Mouse (Mus musculus) liver, adult 2 months (tissue): ENCODE measurements around the gene Echdc3. TPM values are rescaled to one million over a fixed set of nuclear protein-coding genes. Genes with fewer than 3 reads are reported as not detected.

ENCODE experiments used
- DNase-seq: peaks from one replicate; pipeline ENCODE4 v3.0.0-alpha.2; 2011; ENCODE audit warnings: low read depth, low spot score; ENCODE audit errors: extremely low read depth
- H3K27ac ChIP-seq: fragments of 200-500 bp; replicated peaks from 2 replicates; pipeline ENCODE4 v1.5.1; 2012; ENCODE audit warnings: low read depth, mild to moderate bottlenecking, control low read depth, inconsistent platforms, low read length; ENCODE audit not compliant: insufficient read depth
- H3K27me3 ChIP-seq: fragments of 200-500 bp; 2 replicates; pipeline ENCODE4 v1.6.1; 2012; ENCODE audit warnings: mild to moderate bottlenecking, moderate library complexity, low read length, inconsistent platforms; ENCODE audit not compliant: control insufficient read depth, insufficient read depth
- H3K36me3 ChIP-seq: fragments of 200-500 bp; 2 replicates; pipeline ENCODE4 v1.6.1; 2012; ENCODE audit warnings: low read length, inconsistent platforms; ENCODE audit not compliant: control insufficient read depth, insufficient read depth
- H3K4me1 ChIP-seq: fragments of 200-500 bp; 2 replicates; pipeline ENCODE4 v1.6.1; 2011; ENCODE audit warnings: low read length; ENCODE audit not compliant: control insufficient read depth, insufficient read depth
- H3K4me3 ChIP-seq: fragments of 200-500 bp; 2 replicates; pipeline ENCODE4 v1.5.1; 2011; ENCODE audit warnings: low read depth, mild to moderate bottlenecking, control low read depth, low read length, moderate library complexity; ENCODE audit not compliant: insufficient read depth
- H3K79me2 ChIP-seq: fragments of 200-500 bp; 2 replicates; pipeline ENCODE4 v1.6.1; 2012; ENCODE audit warnings: inconsistent platforms, mild to moderate bottlenecking, low read length, moderate library complexity; ENCODE audit not compliant: control insufficient read depth, insufficient read depth
- H3K9ac ChIP-seq: fragments of 200-500 bp; 2 replicates; pipeline ENCODE4 v1.6.1; 2012; ENCODE audit warnings: low read depth, mild to moderate bottlenecking, control low read depth, inconsistent platforms, low read length
- CTCF ChIP-seq: fragments of 200-500 bp; IDR thresholded peaks from 2 replicates; pipeline ENCODE4 v1.5.1; 2011; ENCODE audit warnings: low read depth, low read length, control low read depth
- POLR2A ChIP-seq: fragments of 200-500 bp; IDR thresholded peaks from 2 replicates; pipeline ENCODE4 v1.6.1; 2011; ENCODE audit warnings: low read length, control low read depth; ENCODE audit not compliant: insufficient read depth; ENCODE audit errors: extremely low read depth
- WGBS: fragments of 180-500 bp; shearing (Covaris S2); methylation state at CpG from one replicate; pipeline ENCODE4 v1.1.7; 2018; 5-methylcytosine and 5-hydroxymethylcytosine counted together
- polyA plus RNA-seq: library from polyadenylated mRNA; depleted of rRNA; stranded (reverse); fragments of >200 nt; gene quantifications from 2 replicates; pipeline ENCODE4 v1.2.3, GENCODE M21; 2012
- total RNA-seq: library from RNA; depleted of rRNA; stranded (reverse); fragments of >200 nt; gene quantifications from 2 replicates; pipeline ENCODE4 v1.2.3, GENCODE M21; 2014

Gene Echdc3
- total and polyA plus RNA-seq, 2 experiments, result 101 to 125 TPM

DNA sequence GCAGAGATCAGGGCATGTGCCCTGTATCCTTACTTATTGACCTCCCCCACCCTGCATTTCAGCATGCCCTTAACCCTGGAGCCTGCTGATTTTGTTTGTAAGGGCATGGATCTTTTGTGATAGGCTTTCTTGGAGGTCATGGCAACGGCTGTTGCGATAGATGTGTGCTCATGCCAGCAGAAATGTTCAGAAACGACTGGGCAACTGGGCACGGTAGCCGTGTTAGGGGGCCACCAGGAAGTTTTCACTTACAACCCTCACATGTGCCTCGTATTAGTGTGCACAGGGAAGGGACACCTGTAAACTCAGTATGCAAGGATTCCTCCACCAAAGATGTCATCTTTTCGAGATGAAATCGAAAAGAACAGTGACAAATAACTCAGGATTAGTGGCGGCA is 508 bp downstream of the Echdc3 start:
- Histone ChIP-seq H3K79me2 (peaks cover 2% of the 10 kb centered on the region; the same call in 1 of the 2 replicates), H3K36me3 (no peaks in the 10 kb centered on the region), H3K9ac (peak overlapping the region; percentile 83), H3K27ac (peak overlapping the region; percentile 87), H3K27me3 (no peaks in the 10 kb centered on the region), H3K4me3 (peak overlapping the region; percentile 70), H3K4me1 (peaks cover 17% of the 10 kb centered on the region; the same call in 1 of the 2 replicates)
- DNase-seq, result peak; percentile 89
- WGBS, result 12% methylated on average over 9 of the region's 9 CpGs
- TF ChIP-seq POLR2A (no peak), CTCF (no peak)

DNA sequence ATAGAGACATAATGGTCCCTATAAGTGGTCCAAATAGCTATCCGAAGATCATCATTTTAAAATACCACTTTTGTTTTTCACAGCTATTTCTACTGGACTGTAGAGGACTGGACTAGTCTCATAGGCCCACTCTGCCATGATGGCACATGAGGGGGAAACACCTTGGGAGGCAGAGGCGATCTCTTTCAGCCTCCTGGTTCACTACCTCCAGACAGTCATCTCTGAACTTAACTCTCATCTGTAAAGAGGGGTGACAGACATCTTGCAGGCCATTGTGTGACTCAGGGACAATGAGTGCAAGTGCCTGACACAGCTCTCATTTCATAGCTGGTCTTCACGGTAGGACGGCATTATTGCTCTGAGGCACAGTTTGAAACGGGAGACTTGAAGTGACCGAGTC is 2.0 kb downstream of the Echdc3 start:
- no peaks in the 10 kb centered on the region for H3K27me3 ChIP-seq
- no peak for DNase-seq
- H3K4me3 ChIP-seq, result no peak overlapping the region
- H3K4me1 ChIP-seq, result peaks cover 17% of the 10 kb centered on the region; the same call in 1 of the 2 replicates
- H3K36me3 ChIP-seq, result peaks cover 10% of the 10 kb centered on the region
- 93% methylated on average over 6 of the region's 6 CpGs for WGBS
- TF ChIP-seq CTCF (no peak), POLR2A (no peak)
- no peak overlapping the region for H3K9ac ChIP-seq
- peaks cover 2% of the 10 kb centered on the region; the same call in 1 of the 2 replicates for H3K79me2 ChIP-seq
- H3K27ac ChIP-seq, result no peak overlapping the region

DNA sequence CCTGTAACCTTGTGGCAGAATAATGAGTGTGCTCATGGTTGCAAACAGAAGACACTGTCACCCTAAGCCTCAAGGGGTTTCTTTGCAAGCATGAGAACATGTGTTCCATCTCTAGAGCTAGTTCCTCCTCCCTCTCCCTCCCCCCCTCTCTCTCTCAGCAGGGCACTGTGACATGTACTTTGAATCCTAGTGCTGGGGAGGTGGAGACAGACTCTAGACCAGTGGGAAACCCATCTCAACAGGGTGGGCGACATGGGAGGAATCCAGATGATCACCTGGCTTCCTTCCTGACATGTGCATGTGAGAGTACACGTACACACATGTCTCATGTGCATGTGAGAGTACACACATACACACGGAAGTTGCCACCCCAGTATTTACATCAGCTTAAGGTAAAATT is 3.1 kb downstream of the Echdc3 start:
- H3K27me3 ChIP-seq, result no peaks in the 10 kb centered on the region

DNA sequence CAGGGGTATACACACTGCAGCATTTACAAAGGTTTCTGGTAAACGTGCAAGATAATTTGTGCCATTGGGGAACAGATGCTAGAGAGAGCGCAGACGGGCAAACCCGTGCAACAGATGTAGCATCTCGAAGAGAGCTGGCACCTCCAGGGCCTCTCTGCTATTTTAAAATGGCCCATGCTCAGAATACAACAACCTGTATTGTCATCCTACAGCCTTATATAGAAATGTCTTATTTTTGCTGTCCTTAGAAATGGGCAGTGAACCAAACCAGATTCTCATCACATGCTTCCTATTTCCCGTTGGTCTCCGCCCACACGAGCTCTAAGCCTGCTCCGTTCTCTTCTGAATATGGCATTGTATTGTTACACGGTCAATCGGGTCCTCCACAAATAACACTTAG is 3.7 kb downstream of the Echdc3 start:
- H3K27me3 ChIP-seq, result no peaks in the 10 kb centered on the region
- no peak overlapping the region for H3K4me3 ChIP-seq
- H3K36me3 ChIP-seq, result peaks cover 19% of the 10 kb centered on the region
- WGBS, result 76% methylated on average over 11 of the region's 11 CpGs
- DNase-seq, result no peak
- H3K4me1 ChIP-seq, result peaks cover 17% of the 10 kb centered on the region; the same call in 1 of the 2 replicates
- no peak overlapping the region for H3K9ac ChIP-seq
- H3K79me2 ChIP-seq, result peaks cover 2% of the 10 kb centered on the region; the same call in 1 of the 2 replicates
- no peak overlapping the region for H3K27ac ChIP-seq
- TF ChIP-seq POLR2A (no peak), CTCF (no peak)

More for the DNA sequence above, 3.1 kb downstream of the Echdc3 start:
- Histone ChIP-seq H3K4me3 (no peak overlapping the region), H3K36me3 (peaks cover 15% of the 10 kb centered on the region), H3K9ac (no peak overlapping the region), H3K4me1 (peaks cover 17% of the 10 kb centered on the region; the same call in 1 of the 2 replicates), H3K27ac (no peak overlapping the region), H3K79me2 (peaks cover 2% of the 10 kb centered on the region; the same call in 1 of the 2 replicates)
- 32% methylated on average over 3 of the region's 3 CpGs for WGBS
- peak; percentile 55 for DNase-seq
- TF ChIP-seq CTCF (no peak), POLR2A (no peak)

DNA sequence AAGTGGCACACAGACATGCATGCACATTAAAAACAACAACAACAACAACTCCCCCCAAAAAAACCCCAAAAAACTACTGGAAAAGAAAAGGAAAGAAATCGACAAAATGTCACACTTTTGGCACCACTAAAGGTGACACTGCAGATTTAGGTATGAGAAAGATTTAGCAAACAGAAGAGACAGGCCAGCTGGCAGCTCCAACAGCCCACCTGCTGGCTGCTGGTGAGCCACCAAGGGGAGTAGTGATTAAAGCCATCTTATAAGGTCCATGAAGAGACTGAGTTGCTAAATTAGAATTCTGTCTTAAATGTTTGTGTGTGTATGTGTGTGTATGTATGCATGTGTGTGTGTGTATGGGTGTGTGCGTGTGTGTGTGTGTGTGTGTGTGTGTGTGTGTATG is 5.1 kb downstream of the Echdc3 start:
- no peak for DNase-seq
- H3K4me3 ChIP-seq, result no peak overlapping the region
- H3K27ac ChIP-seq, result no peak overlapping the region
- WGBS, result 62% methylated on average over 2 of the region's 2 CpGs
- no peak overlapping the region for H3K9ac ChIP-seq
- no peaks in the 10 kb centered on the region for H3K27me3 ChIP-seq
- peaks cover 23% of the 10 kb centered on the region for H3K36me3 ChIP-seq
- H3K79me2 ChIP-seq, result peaks cover 2% of the 10 kb centered on the region; the same call in 1 of the 2 replicates
- H3K4me1 ChIP-seq, result peaks cover 15% of the 10 kb centered on the region; the same call in 1 of the 2 replicates
- TF ChIP-seq CTCF (no peak), POLR2A (no peak)

DNA sequence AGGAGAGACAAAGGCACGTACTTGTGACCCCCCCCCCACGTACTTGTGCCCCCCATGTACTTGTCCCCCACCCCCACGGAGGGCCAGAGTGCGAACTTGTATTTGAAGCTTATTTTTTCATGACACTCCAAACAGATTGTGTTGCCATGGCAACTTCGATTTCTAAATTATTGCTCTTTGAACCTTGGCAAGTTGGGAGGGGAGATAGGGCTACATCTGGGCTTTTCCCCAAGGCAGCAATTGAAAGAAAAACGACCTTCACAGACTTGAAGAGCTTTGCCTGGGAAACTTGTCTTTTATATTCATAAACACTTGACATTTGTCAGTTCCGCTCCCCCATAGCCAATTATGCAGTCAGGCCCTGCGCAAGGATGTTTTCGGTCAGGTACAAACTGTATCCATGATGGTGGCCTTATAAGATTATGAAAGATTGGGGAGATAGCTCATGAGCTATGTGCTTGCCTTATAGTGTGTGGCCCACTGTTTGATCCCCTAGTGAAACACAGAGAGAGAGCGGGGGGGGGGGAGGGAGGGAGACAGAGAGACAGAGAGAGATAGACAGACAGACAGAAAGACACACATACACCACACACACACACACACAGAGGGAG is 16.4 kb downstream of the Echdc3 start:
- peaks cover 4% of the 10 kb centered on the region for H3K36me3 ChIP-seq
- H3K9ac ChIP-seq, result peak overlapping the region; percentile 52
- H3K4me1 ChIP-seq, result peaks cover 21% of the 10 kb centered on the region
- 31% methylated on average over 10 of the region's 10 CpGs for WGBS
- H3K27ac ChIP-seq, result peak overlapping the region; percentile 92
- TF ChIP-seq CTCF, result no peak
- no peak for TF ChIP-seq POLR2A
- H3K79me2 ChIP-seq, result no peaks in the 10 kb centered on the region
- peak; percentile 95 for DNase-seq
- no peaks in the 10 kb centered on the region for H3K27me3 ChIP-seq
- H3K4me3 ChIP-seq, result no peak overlapping the region
